Mouse (Mus musculus) thymus, postnatal 36 days (tissue): ENCODE data around the gene Mlc1.

Source experiments
- DNase-seq, 2 experiments: peaks; one replicate each; pipeline ENCODE4 v3.0.0; 2022; ENCODE audit warnings: mixed read lengths in 2 of 2

Gene Mlc1

GRCm38 (mm10) chr15:88978281-88979137 is at the start of gene Mlc1:
Gene Mlc1, minus strand, starts transcription at chr15:88979007.
- DNase-seq, result no peak

- no peak for DNase-seq
These were observed 41.7 kb upstream of the Mlc1 start for GRCm38 (mm10) chr15:89020492-89020891.

- no peak for DNase-seq
These were observed 41.3 kb upstream of the Mlc1 start for GRCm38 (mm10) chr15:89020085-89020484.

- DNase-seq, result no peak
These were observed 37.9 kb upstream of the Mlc1 start for GRCm38 (mm10) chr15:89016722-89017121.

GRCm38 (mm10) chr15:89007781-89008180 is 29.0 kb upstream of the Mlc1 start:
- no peak for DNase-seq

- no peak for DNase-seq
These were observed 28.2 kb upstream of the Mlc1 start for GRCm38 (mm10) chr15:89007002-89007401.

GRCm38 (mm10) chr15:89001245-89001644 is 22.4 kb upstream of the Mlc1 start:
- no peak for DNase-seq

GRCm38 (mm10) chr15:89000367-89000766 is 21.6 kb upstream of the Mlc1 start:
- DNase-seq, result no peak

GRCm38 (mm10) chr15:88999124-88999523 is 20.3 kb upstream of the Mlc1 start:
- no peak for DNase-seq

GRCm38 (mm10) chr15:88998636-88999035 is 19.8 kb upstream of the Mlc1 start:
- DNase-seq, result no peak

- no peak for DNase-seq
These were observed 10.4 kb upstream of the Mlc1 start for GRCm38 (mm10) chr15:88989236-88989635.

GRCm38 (mm10) chr15:88982534-88983079 is 3.8 kb upstream of the Mlc1 start, which contains the start of gene Mov10l1:
Gene Mov10l1, plus strand, starts transcription at chr15:88982909.
- DNase-seq, result peak in 1 of 2 experiments; percentile 4

GRCm38 (mm10) chr15:88979138-88979446 is 285 bp upstream of the Mlc1 start:
- DNase-seq, result no peak

- no peak for DNase-seq
These were observed 6.5 kb downstream of the Mlc1 start for GRCm38 (mm10) chr15:88972300-88972699.

- DNase-seq, result no peak
These were observed 14.7 kb downstream of the Mlc1 start for GRCm38 (mm10) chr15:88964070-88964578.

GRCm38 (mm10) chr15:88957522-88957921 is 21.3 kb downstream of the Mlc1 start:
- no peak for DNase-seq

- no peak for DNase-seq
These were observed 23.5 kb downstream of the Mlc1 start for GRCm38 (mm10) chr15:88955342-88955741.

- no peak for DNase-seq
These were observed 24.3 kb downstream of the Mlc1 start, which contains the start of gene Ttll8 for GRCm38 (mm10) chr15:88954368-88955072. Gene Ttll8, minus strand, starts transcription at chr15:88954418.

- no peak for DNase-seq
These were observed 27.6 kb downstream of the Mlc1 start for GRCm38 (mm10) chr15:88951246-88951645.

GRCm38 (mm10) chr15:88946851-88947250 is 32.0 kb downstream of the Mlc1 start:
- DNase-seq, result no peak

GRCm38 (mm10) chr15:88943896-88944551 is 34.8 kb downstream of the Mlc1 start:
- no peak for DNase-seq

- DNase-seq, result no peak
These were observed 36.0 kb downstream of the Mlc1 start for GRCm38 (mm10) chr15:88942783-88943182.

GRCm38 (mm10) chr15:88937291-88937650 is 41.5 kb downstream of the Mlc1 start:
- no peak for DNase-seq
